Mouse (Mus musculus) limb, embryonic 14.5 days (tissue): ENCODE measurements around the gene C130050O18Rik. TPM values are rescaled to one million over a fixed set of nuclear protein-coding genes. Genes with fewer than 3 reads are reported as not detected.

Experiments used
- ATAC-seq: fragments of 200-750 bp; cut with Nextera tagmentation; 2 replicates; pipeline ENCODE4 v1.8.0; 2017; ENCODE audit warnings: low read depth, moderate number of reproducible peaks, moderate TSS enrichment; ENCODE audit not compliant: low FRiP score
- DNase-seq: peaks from one replicate; pipeline ENCODE4 v3.0.0-alpha.2; 2015; ENCODE audit warnings: low spot score
- H3K27ac ChIP-seq: fragments of 300-500 bp; sonication (generic); replicated peaks from 2 replicates; pipeline ENCODE4 v1.5.1; 2014; ENCODE audit warnings: low read depth, mild to moderate bottlenecking, low read length, moderate library complexity, mixed read lengths
- H3K27me3 ChIP-seq: fragments of 300-500 bp; sonication (generic); 2 replicates; pipeline ENCODE4 v1.6.1; 2014; ENCODE audit warnings: low read length, mixed read lengths; ENCODE audit not compliant: control insufficient read depth, insufficient read depth
- H3K36me3 ChIP-seq: fragments of 300-500 bp; sonication (generic); 2 replicates; pipeline ENCODE4 v1.6.1; 2014; ENCODE audit warnings: mild to moderate bottlenecking, low read length, moderate library complexity, mixed read lengths; ENCODE audit not compliant: control insufficient read depth, insufficient read depth
- H3K4me1 ChIP-seq: fragments of 300-500 bp; sonication (generic); 2 replicates; pipeline ENCODE4 v1.6.1; 2014; ENCODE audit warnings: antibody characterized with exemption, low read length, mixed read lengths; ENCODE audit not compliant: control insufficient read depth, insufficient read depth
- H3K4me2 ChIP-seq: fragments of 300-500 bp; sonication (generic); replicated peaks from 2 replicates; pipeline ENCODE4 v1.6.1; 2014; ENCODE audit warnings: low read depth, mild to moderate bottlenecking, low read length, moderate library complexity; ENCODE audit not compliant: severe bottlenecking
- H3K4me3 ChIP-seq: fragments of 300-500 bp; sonication (generic); replicated peaks from 2 replicates; pipeline ENCODE4 v1.5.1; 2014; ENCODE audit warnings: low read length
- H3K9ac ChIP-seq: fragments of 300-500 bp; sonication (generic); 2 replicates; pipeline ENCODE4 v1.6.1; 2014; ENCODE audit warnings: mild to moderate bottlenecking, low read depth, low read length, moderate library complexity; ENCODE audit not compliant: severe bottlenecking
- H3K9me3 ChIP-seq: fragments of 300-500 bp; sonication (generic); 2 replicates; pipeline ENCODE4 v1.6.1; 2016; ENCODE audit warnings: low read length; ENCODE audit not compliant: control insufficient read depth
- POLR2A ChIP-seq: fragments of 200-500 bp; IDR thresholded peaks from 2 replicates; pipeline ENCODE4 v1.8.0; 2012; ENCODE audit warnings: inconsistent platforms, mild to moderate bottlenecking, moderate library complexity, borderline replicate concordance; ENCODE audit not compliant: insufficient read depth, insufficient read length; ENCODE audit errors: extremely low read depth
- WGBS: fragments of 180-500 bp; shearing (Covaris S2); extraction: QIAGEN DNeasy Blood & Tissue Kit; methylation state at CpG from one replicate; pipeline ENCODE4 v1.1.7; 2014; 5-methylcytosine and 5-hydroxymethylcytosine counted together
- polyA plus RNA-seq, 2 experiments: library from polyadenylated mRNA; depleted of rRNA in 1 of 2; stranded (reverse) in 1 of 2; unstranded in 1 of 2; fragments of >200 nt; fragmentation: Nextera tagmentation in 1 of 2; extraction: Ambion mirVana in 1 of 2; gene quantifications; 2 replicates each; pipeline versions ENCODE4 v1.2.1 to v1.2.3; 2012 to 2014

Gene C130050O18Rik
- polyA plus RNA-seq, 2 experiments = 7.5 to 9.1 TPM

DNA sequence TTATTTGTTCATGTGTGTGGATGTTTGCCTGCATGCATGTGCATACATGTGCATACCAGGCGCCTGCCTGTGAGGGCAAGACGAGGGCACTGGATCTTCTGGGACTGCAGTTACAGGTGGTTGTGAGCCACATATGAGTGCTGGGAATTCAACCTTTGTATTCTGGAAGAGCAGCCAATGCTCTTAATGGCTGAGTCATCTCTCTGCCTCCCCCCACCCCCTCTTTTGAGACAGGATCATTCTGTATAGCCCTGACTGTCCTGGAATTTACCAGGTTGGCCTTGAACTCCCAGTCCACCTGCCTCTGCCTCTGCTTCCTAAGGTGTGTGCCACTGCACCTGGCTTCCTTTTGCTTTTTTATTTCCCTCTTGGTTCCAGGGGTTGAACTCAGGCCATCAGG, 30.2 kb upstream of the C130050O18Rik start:
- no peaks in the 10 kb centered on the region for H3K27me3 ChIP-seq
- no peak for DNase-seq
- no peak for ATAC-seq
- no peaks in the 10 kb centered on the region for H3K36me3 ChIP-seq
- no peak overlapping the region for H3K4me2 ChIP-seq
- no peaks in the 10 kb centered on the region for H3K9me3 ChIP-seq
- no peak overlapping the region for H3K9ac ChIP-seq
- H3K4me3 ChIP-seq = no peak overlapping the region
- 86% methylated on average over 2 of the region's 2 CpGs for WGBS
- TF ChIP-seq POLR2A = no peak
- H3K27ac ChIP-seq = no peak overlapping the region
- H3K4me1 ChIP-seq = peaks cover 45% of the 10 kb centered on the region

DNA sequence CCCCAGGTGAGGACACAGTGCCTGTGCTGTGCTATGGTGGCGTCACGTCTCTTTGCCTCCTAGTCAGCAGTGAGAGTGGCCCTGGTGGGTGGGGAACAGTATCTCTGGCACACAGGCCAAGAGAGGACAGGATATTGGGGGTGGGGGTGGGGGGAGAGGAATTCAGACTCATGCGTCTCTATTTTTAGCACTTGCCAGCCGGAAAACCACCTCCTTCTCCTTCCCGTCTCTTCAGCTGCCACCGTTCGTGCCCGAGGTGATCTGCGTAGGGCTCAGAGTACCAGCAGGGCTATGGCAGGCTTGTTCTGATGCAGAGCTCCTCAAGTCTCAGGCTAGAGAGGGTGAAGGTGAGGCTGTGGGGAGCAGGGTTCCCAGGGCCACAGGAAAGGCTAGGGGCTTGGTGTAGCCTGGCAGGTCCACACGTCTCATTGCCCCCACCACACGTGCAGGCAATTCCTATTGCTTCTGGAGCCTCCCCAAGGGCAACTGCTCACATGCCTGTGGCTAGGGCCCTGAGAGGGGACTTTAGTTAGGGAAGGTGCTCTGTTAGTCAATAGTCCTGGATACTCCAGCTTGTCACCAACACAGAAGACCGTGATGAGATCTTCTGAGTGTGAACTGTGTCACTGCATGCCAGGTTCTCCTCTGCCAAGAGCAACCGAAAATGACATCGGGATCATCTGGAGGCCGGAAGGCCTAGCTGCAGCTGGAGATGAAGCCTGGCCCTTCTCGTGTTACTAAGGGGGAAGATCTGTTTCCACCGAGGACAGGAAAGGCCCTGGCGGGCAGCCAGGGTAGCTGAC, 27.4 kb upstream of the C130050O18Rik start, which contains the start of gene Gpr146:
Gpr146 (plus strand) TSS at position 230 of the 803 bp plus-strand sequence.
- no peak within 1 kb of the TSS for H3K9ac ChIP-seq
- no peak for TF ChIP-seq POLR2A
- no peaks in the 10 kb centered on the region for H3K27me3 ChIP-seq
- H3K4me1 ChIP-seq = peaks cover 33% of the 10 kb centered on the region
- 0 out of 2 replicates have a peak within 1 kb of the TSS, but pooled peaks have one; percentile 55 for H3K27ac ChIP-seq
- H3K36me3 ChIP-seq = no peaks in the 10 kb centered on the region
- no peak within 1 kb of the TSS for H3K4me3 ChIP-seq
- no peak within 1 kb of the TSS for H3K4me2 ChIP-seq
- DNase-seq (peak; percentile 60), ATAC-seq (no peak)
- no peaks in the 10 kb centered on the region for H3K9me3 ChIP-seq
- WGBS = 55% methylated on average over 18 of the region's 18 CpGs

DNA sequence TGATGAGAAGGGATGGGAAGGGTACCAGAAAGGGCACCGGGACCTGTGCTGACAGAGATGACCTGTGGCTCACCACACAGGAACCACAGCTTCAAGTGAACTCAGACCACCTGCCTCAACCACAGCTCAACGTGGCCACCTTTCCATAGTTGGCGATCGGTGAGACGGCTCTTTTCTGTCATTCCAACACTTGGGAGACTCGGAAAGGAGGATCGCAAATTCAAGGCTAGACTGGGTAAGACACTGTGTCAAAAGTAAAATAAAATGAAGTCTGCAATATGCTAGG, 26.9 kb upstream of the C130050O18Rik start:
- no peak overlapping the region for H3K4me3 ChIP-seq
- no peak for ATAC-seq
- H3K27me3 ChIP-seq = no peaks in the 10 kb centered on the region
- H3K4me1 ChIP-seq = peaks cover 33% of the 10 kb centered on the region
- H3K9ac ChIP-seq = no peak overlapping the region
- no peak for DNase-seq
- 90% methylated on average over 7 of the region's 7 CpGs for WGBS
- no peak overlapping the region for H3K4me2 ChIP-seq
- no peak for TF ChIP-seq POLR2A
- H3K36me3 ChIP-seq = no peaks in the 10 kb centered on the region
- H3K27ac ChIP-seq = no peak overlapping the region
- H3K9me3 ChIP-seq = no peaks in the 10 kb centered on the region

DNA sequence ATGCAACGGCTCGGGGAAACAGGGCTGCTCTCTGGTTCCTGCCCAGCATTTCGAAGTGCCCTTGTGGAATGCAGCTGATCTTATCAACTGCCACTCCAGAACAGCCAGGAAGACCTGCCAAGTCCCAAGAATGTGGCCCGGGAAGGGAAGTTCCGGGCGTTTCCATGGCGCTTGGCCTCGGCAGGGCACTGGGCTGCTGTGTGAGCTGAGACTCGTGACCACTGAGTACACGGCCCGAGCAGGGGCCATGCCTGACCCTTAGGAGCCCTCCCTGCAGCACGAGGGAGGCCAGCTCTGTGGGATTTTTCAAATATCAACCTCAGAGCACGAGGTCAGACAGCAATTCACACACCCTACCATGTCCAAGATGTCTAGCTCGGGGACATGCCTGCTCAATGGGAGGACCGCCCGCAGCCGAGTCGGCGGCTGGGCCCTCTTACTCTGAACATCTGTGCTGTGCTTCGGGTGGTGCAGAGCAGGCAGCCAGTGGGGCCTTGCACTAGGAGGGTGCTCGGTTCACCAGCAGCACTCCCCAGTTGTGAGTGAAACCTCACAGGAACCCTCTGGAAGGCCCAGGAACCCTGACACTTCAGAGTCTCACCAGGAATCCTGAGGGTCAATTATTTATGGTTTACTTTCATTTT, 26.0 kb upstream of the C130050O18Rik start:
- Histone ChIP-seq H3K4me1 (peaks cover 33% of the 10 kb centered on the region), H3K4me3 (no peak overlapping the region), H3K9ac (no peak overlapping the region), H3K4me2 (0 out of 2 replicates have a peak overlapping the region, but pooled peaks have one; percentile 10), H3K36me3 (no peaks in the 10 kb centered on the region), H3K27ac (0 out of 2 replicates have a peak overlapping the region, but pooled peaks have one; percentile 26), H3K27me3 (no peaks in the 10 kb centered on the region), H3K9me3 (no peaks in the 10 kb centered on the region)
- TF ChIP-seq POLR2A = no peak
- DNase-seq (no peak), ATAC-seq (no peak)
- 49% methylated on average over 20 of the region's 21 CpGs for WGBS

DNA sequence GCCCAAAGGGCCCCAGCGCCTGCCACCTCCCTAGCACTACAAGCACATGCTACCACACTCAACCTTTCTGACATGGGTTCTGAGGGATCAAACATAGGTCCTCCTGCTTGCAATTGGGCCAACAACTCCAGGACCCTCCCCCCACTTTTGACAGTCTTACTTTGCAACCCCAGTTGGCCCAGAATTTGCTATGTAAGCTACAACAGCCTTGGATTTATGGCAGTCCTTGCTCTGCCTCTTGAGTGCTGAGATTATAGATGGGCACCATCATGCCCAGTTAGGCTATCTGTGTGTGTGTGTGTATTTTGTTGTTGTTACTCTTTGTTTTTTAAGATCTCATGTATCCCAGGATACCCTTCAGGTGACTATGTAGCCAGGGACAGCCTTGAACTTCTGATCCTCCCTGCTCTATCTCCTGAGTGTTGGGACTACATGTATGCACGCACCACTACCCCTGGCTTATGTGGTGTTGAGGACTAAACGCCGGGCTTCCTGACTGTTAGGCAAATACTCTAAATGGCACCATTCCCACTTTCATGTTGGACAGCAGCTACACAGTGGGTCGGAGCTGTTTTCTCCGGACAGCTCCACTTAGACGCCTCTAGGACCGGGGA, 25.2 kb upstream of the C130050O18Rik start:
- peak overlapping the region; percentile 60; the same call in 1 of the 2 replicates for H3K9ac ChIP-seq
- DNase-seq = no peak
- no peak for ATAC-seq

More for the DNA sequence above, 25.2 kb upstream of the C130050O18Rik start:
- H3K27ac ChIP-seq = no peak overlapping the region
- no peaks in the 10 kb centered on the region for H3K36me3 ChIP-seq
- no peak for TF ChIP-seq POLR2A
- 23% methylated on average over 8 of the region's 8 CpGs for WGBS
- H3K4me3 ChIP-seq = peak overlapping the region; percentile 58
- H3K4me2 ChIP-seq = peak overlapping the region; percentile 73
- peaks cover 33% of the 10 kb centered on the region for H3K4me1 ChIP-seq
- no peaks in the 10 kb centered on the region for H3K27me3 ChIP-seq
- no peaks in the 10 kb centered on the region for H3K9me3 ChIP-seq
